Mouse (Mus musculus) neural tube, embryonic 11.5 days (tissue): ENCODE data around the gene Arid1b. TPM values are rescaled to one million over a fixed set of nuclear protein-coding genes. Genes with fewer than 3 reads are reported as not detected.
A peak's percentile ranks its signal among the peaks of the same experiment; 100 is the strongest.

Experiments
- ATAC-seq: fragments of 200-750 bp; cut with Nextera tagmentation; 2 replicates; pipeline ENCODE4 v1.8.0; 2017; ENCODE audit warnings: moderate number of reproducible peaks, mild to moderate bottlenecking, moderate TSS enrichment, moderate library complexity; ENCODE audit not compliant: insufficient read depth, low FRiP score, low TSS enrichment
- DNase-seq: peaks from one replicate; pipeline ENCODE4 v3.0.0-alpha.2; 2015; ENCODE audit warnings: low spot score
- H3K27ac ChIP-seq: fragments of 300-500 bp; sonication (generic); 2 replicates; pipeline ENCODE4 v1.5.1; 2014; ENCODE audit warnings: low read depth, mild to moderate bottlenecking, low read length
- H3K27me3 ChIP-seq: fragments of 300-500 bp; sonication (generic); 2 replicates; pipeline ENCODE4 v1.6.1; 2014; ENCODE audit warnings: mild to moderate bottlenecking, low read length, mixed read lengths; ENCODE audit not compliant: control insufficient read depth, insufficient read depth
- H3K36me3 ChIP-seq: fragments of 300-500 bp; sonication (generic); 2 replicates; pipeline ENCODE4 v1.6.1; 2014; ENCODE audit warnings: mild to moderate bottlenecking, low read length, moderate library complexity, mixed read lengths; ENCODE audit not compliant: control insufficient read depth, insufficient read depth
- H3K4me1 ChIP-seq: fragments of 300-500 bp; sonication (generic); 2 replicates; pipeline ENCODE4 v1.6.1; 2014; ENCODE audit warnings: low read length, mixed read lengths; ENCODE audit not compliant: control insufficient read depth, insufficient read depth
- H3K4me2 ChIP-seq: fragments of 300-500 bp; sonication (generic); 2 replicates; pipeline ENCODE4 v1.6.1; 2014; ENCODE audit warnings: low read depth, mild to moderate bottlenecking, moderate library complexity
- H3K4me3 ChIP-seq: fragments of 300-500 bp; sonication (generic); 2 replicates; pipeline ENCODE4 v1.5.1; 2014; ENCODE audit warnings: low read depth, low read length
- H3K9ac ChIP-seq: fragments of 300-500 bp; sonication (generic); 2 replicates; pipeline ENCODE4 v1.6.1; 2014; ENCODE audit warnings: mild to moderate bottlenecking, low read length
- H3K9me3 ChIP-seq: fragments of 300-500 bp; sonication (generic); 2 replicates; pipeline ENCODE4 v1.6.1; 2016; ENCODE audit warnings: low read length; ENCODE audit not compliant: control insufficient read depth
- WGBS: fragments of 180-500 bp; shearing (Covaris S2); extraction: QIAGEN DNeasy Blood & Tissue Kit; methylation state at CpG from one replicate; pipeline ENCODE4 v1.1.7; 2014; 5-methylcytosine and 5-hydroxymethylcytosine counted together
- polyA plus RNA-seq: library from polyadenylated mRNA; unstranded; fragments of >200 nt; fragmentation: Nextera tagmentation; extraction: Ambion mirVana; gene quantifications from 2 replicates; pipeline ENCODE4 v1.2.1, GENCODE M21; 2014

Gene Arid1b
- polyA plus RNA-seq, 1 experiment from 2014 or later: 14.3 TPM

DNA sequence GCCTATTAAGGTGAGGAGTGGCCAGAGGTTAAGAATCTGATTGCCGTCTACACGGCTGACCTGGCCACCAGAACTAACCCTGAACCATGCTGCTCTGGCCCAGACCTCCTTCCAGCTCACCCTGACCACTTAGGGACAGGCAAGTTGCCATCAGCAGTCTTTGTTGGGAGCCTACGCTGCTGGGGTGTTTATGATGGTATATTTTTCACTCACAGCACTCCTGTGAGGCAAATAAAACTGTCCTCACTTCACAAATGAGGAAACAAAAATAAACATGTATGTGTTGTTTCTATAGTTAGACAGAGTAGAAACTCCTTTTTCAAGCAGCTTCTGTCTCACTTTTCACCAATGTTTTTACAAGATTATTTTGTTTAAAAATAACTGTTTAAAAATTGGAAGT is 280.3 kb downstream of the Arid1b start:
- no peaks in the 10 kb centered on the region for H3K4me1 ChIP-seq
- no peaks in the 10 kb centered on the region for H3K9me3 ChIP-seq
- no peaks in the 10 kb centered on the region for H3K36me3 ChIP-seq
- H3K9ac ChIP-seq: no peak overlapping the region
- H3K4me3 ChIP-seq: no peak overlapping the region
- no peak overlapping the region for H3K27ac ChIP-seq
- no peak overlapping the region for H3K4me2 ChIP-seq
- WGBS: 87% methylated on average over 3 of the region's 3 CpGs
- no peaks in the 10 kb centered on the region for H3K27me3 ChIP-seq
- ATAC-seq (no peak), DNase-seq (no peak)

DNA sequence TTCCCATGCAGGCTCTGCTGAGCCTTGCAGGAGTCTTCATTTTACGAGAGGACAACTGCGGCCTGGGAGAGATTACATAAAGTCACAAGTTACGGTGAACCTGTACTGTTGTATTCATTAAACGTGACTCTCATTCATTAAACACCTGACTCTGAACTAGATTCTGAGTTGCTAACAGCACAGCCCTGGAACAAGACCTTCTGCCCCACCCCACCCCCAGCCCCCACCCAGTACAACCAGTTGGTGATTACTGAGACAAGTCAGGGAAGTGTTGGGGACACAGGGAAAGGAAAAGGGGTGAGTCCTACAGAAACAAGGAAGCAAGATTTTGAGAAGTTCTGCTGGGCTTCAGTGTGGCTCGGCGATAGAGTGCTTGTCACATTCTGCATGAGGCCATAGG is 281.6 kb downstream of the Arid1b start:
- no peaks in the 10 kb centered on the region for H3K9me3 ChIP-seq
- H3K27ac ChIP-seq: no peak overlapping the region
- H3K36me3 ChIP-seq: 0 out of 2 replicates have a peak, but pooled peaks cover 2% of the 10 kb centered on the region
- no peak overlapping the region for H3K4me3 ChIP-seq
- H3K27me3 ChIP-seq: no peaks in the 10 kb centered on the region
- H3K4me2 ChIP-seq: no peak overlapping the region
- DNase-seq: no peak
- no peak for ATAC-seq
- H3K4me1 ChIP-seq: no peaks in the 10 kb centered on the region
- no peak overlapping the region for H3K9ac ChIP-seq
- 90% methylated on average over 6 of the region's 6 CpGs for WGBS

GRCm38 (mm10) chr17:5277137-5277871 is 283.2 kb downstream of the Arid1b start:
- 90% methylated on average over 17 of the region's 17 CpGs for WGBS
- no peak for ATAC-seq
- H3K9me3 ChIP-seq: no peaks in the 10 kb centered on the region
- H3K4me3 ChIP-seq: no peak overlapping the region
- H3K27me3 ChIP-seq: no peaks in the 10 kb centered on the region
- no peak overlapping the region for H3K27ac ChIP-seq
- no peak for DNase-seq
- H3K4me1 ChIP-seq: no peaks in the 10 kb centered on the region
- no peak overlapping the region for H3K9ac ChIP-seq
- H3K4me2 ChIP-seq: no peak overlapping the region
- H3K36me3 ChIP-seq: 0 out of 2 replicates have a peak, but pooled peaks cover 2% of the 10 kb centered on the region

GRCm38 (mm10) chr17:5280499-5281053 is 286.4 kb downstream of the Arid1b start:
- WGBS: 88% methylated on average over 4 of the region's 4 CpGs
- no peak overlapping the region for H3K27ac ChIP-seq
- H3K4me1 ChIP-seq: peaks cover under 1% of the 10 kb centered on the region; the same call in 1 of the 2 replicates
- H3K9me3 ChIP-seq: no peaks in the 10 kb centered on the region
- peaks cover 2% of the 10 kb centered on the region; the same call in 1 of the 2 replicates for H3K36me3 ChIP-seq
- H3K9ac ChIP-seq: no peak overlapping the region
- DNase-seq: no peak
- ATAC-seq: no peak
- no peak overlapping the region for H3K4me2 ChIP-seq
- no peaks in the 10 kb centered on the region for H3K27me3 ChIP-seq
- H3K4me3 ChIP-seq: no peak overlapping the region

DNA sequence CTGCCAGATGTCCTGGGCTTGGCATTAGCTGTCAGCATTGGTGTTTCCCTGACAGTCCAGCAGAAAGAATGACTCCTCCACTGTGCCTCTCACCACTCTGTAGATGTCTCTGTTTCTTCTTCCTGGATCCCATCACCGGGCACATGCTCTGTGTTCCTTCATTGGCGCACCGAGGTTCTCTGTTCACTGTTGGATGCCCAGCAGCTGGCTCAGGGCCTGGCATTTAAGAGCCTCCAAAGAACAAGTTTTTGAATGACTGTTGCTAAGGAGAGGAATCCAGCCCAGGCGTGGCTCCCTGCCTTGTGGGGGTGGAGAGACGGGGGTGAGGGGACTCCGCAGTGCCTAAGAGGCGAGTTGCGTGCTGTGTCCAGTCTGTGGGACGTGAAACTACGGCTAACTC is 290.7 kb downstream of the Arid1b start:
- DNase-seq (no peak), ATAC-seq (no peak)
- H3K4me3 ChIP-seq: no peak overlapping the region
- H3K9me3 ChIP-seq: no peaks in the 10 kb centered on the region
- no peak overlapping the region for H3K9ac ChIP-seq
- no peak overlapping the region for H3K27ac ChIP-seq
- H3K27me3 ChIP-seq: no peaks in the 10 kb centered on the region
- no peaks in the 10 kb centered on the region; the same call in 1 of the 2 replicates for H3K36me3 ChIP-seq
- H3K4me2 ChIP-seq: no peak overlapping the region
- H3K4me1 ChIP-seq: peaks cover 7% of the 10 kb centered on the region; the same call in 1 of the 2 replicates
- 86% methylated on average over 10 of the region's 10 CpGs for WGBS

DNA sequence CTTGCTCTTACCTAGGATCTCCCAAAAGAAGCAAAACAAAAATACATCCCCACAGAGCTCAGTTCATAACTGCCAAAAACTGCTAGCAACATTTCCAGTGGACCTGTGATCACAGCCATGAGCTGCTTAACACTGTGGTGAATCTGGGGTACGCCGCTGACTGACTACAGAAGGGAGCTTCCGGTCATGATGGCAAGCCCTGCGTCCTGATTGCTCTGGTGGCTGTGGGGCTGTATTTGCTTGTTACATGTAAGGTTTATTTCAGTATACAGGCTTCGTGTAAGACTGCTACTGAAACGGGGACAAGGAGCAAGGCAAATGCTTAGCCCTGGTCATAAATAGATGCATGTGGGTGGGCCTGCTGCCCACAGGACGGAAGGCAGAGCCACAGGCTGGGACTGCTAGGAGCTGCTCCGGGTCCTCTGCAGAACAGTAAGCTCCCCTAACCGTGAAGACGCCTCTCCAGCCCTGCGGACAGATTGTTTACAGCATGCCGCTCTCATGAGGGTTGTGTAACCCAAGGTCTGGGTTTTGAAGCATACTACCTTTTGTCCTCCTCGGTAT is 291.8 kb downstream of the Arid1b start:
- H3K9me3 ChIP-seq: no peaks in the 10 kb centered on the region
- no peaks in the 10 kb centered on the region for H3K27me3 ChIP-seq
- no peak overlapping the region for H3K4me3 ChIP-seq
- no peak for DNase-seq
- H3K4me1 ChIP-seq: peaks cover 7% of the 10 kb centered on the region; the same call in 1 of the 2 replicates
- H3K27ac ChIP-seq: 0 out of 2 replicates have a peak overlapping the region, but pooled peaks have one; percentile 8
- no peak overlapping the region for H3K4me2 ChIP-seq
- H3K9ac ChIP-seq: no peak overlapping the region; the same call in 1 of the 2 replicates
- H3K36me3 ChIP-seq: peaks cover 1% of the 10 kb centered on the region
- ATAC-seq: no peak
- WGBS: 80% methylated on average over 13 of the region's 13 CpGs

DNA sequence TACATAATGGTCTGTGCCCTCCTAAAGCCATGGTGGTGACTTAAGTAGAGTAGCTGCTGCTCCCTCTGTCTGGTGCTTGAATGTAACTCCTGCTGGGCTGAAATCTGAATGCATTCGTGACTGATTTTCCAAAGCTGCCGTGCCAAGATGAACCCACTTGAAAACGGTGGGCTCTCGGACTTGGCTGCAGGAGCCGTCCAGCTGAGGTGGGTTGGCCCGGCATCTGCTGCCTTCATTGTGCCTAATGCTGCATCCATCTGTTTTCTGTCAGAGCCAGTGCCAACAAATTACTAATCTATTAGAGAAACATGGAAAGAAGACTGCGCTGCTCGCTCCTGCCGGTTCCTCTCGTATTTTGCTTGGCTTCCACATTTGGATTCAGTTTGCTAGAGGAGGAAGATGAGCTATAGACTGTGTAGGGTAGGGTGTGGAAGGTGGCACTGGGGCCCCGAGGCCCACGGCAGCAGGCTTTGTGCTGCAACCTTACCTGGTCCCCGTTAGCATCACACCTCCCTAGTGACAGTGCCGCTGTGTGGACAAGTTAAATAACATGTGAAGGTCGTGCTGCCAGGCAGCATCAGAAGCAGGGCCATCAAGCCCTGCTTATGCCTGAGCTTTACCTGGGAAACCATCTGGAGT is 292.6 kb downstream of the Arid1b start:
- Histone ChIP-seq H3K9ac (no peak overlapping the region), H3K27me3 (no peaks in the 10 kb centered on the region), H3K27ac (no peak overlapping the region), H3K4me2 (no peak overlapping the region), H3K36me3 (peaks cover 3% of the 10 kb centered on the region), H3K4me1 (peaks cover 7% of the 10 kb centered on the region; the same call in 1 of the 2 replicates), H3K4me3 (no peak overlapping the region), H3K9me3 (no peaks in the 10 kb centered on the region)
- DNase-seq: no peak
- no peak for ATAC-seq
- WGBS: 78% methylated on average over 15 of the region's 15 CpGs

DNA sequence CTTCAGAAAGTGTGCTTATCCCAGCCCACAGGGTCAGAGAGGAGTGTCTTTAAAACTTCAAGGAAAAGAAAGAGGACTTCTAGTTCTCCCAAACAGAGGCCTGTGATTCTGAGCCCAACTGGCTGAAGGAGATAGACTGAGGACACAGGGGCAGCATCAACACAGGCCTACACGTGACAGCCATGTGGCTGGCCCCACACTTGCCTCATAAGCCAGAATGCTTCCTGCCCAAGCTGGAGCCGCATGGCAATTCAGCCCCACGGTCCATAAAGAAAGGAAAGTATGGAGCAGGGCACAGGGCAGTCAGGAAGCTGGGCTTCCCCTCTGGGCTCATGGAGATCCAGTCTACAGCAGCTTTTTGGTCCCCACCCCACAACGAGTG is 293.1 kb downstream of the Arid1b start:
- no peak overlapping the region for H3K27ac ChIP-seq
- DNase-seq (no peak), ATAC-seq (no peak)
- peaks cover 7% of the 10 kb centered on the region; the same call in 1 of the 2 replicates for H3K4me1 ChIP-seq
- no peak overlapping the region for H3K4me2 ChIP-seq
- no peak overlapping the region for H3K9ac ChIP-seq
- no peaks in the 10 kb centered on the region for H3K27me3 ChIP-seq
- no peak overlapping the region for H3K4me3 ChIP-seq
- WGBS: 73% methylated on average over 4 of the region's 4 CpGs
- no peaks in the 10 kb centered on the region for H3K9me3 ChIP-seq
- peaks cover 3% of the 10 kb centered on the region for H3K36me3 ChIP-seq
